Mouse (Mus musculus) telencephalon, adult 2 months (tissue): ENCODE data around the gene Dmrtb1.

Source experiments
- DNase-seq: peaks from one replicate; pipeline ENCODE4 v3.0.0-alpha.2; 2011; ENCODE audit warnings: low read depth, low spot score

Dmrtb1 gene

GRCm38 (mm10) chr4:107681099-107681849 lies 2.8 kb downstream of the Dmrtb1 start:
- DNase-seq = no peak

GRCm38 (mm10) chr4:107680311-107681098 lies 3.5 kb downstream of the Dmrtb1 start:
- no peak for DNase-seq

GRCm38 (mm10) chr4:107675645-107676044 lies 8.4 kb downstream of the Dmrtb1 start:
- DNase-seq = peak; percentile 56

- DNase-seq = no peak
These were observed 9.7 kb downstream of the Dmrtb1 start for GRCm38 (mm10) chr4:107674322-107674644.

GRCm38 (mm10) chr4:107673638-107674321 lies 10.2 kb downstream of the Dmrtb1 start:
- peak; percentile 78 for DNase-seq

- DNase-seq = no peak
These were observed 13.3 kb downstream of the Dmrtb1 start for GRCm38 (mm10) chr4:107670731-107671130.

- DNase-seq = no peak
These were observed 15.5 kb downstream of the Dmrtb1 start for GRCm38 (mm10) chr4:107668514-107668913.

GRCm38 (mm10) chr4:107660649-107661048 lies 23.4 kb downstream of the Dmrtb1 start:
- no peak for DNase-seq

GRCm38 (mm10) chr4:107653280-107653643 lies 30.8 kb downstream of the Dmrtb1 start:
- no peak for DNase-seq

- DNase-seq = no peak
These were observed 31.3 kb downstream of the Dmrtb1 start for GRCm38 (mm10) chr4:107652598-107653279.

GRCm38 (mm10) chr4:107651021-107651496 lies 33.0 kb downstream of the Dmrtb1 start:
- no peak for DNase-seq

GRCm38 (mm10) chr4:107648959-107649485 lies 35.0 kb downstream of the Dmrtb1 start:
- no peak for DNase-seq

- no peak for DNase-seq
These were observed 42.4 kb downstream of the Dmrtb1 start for GRCm38 (mm10) chr4:107641624-107642023.

- no peak for DNase-seq
These were observed 45.7 kb downstream of the Dmrtb1 start for GRCm38 (mm10) chr4:107638303-107638702.

GRCm38 (mm10) chr4:107637670-107638069 lies 46.4 kb downstream of the Dmrtb1 start:
- DNase-seq = no peak

- DNase-seq = no peak
These were observed 47.9 kb downstream of the Dmrtb1 start for GRCm38 (mm10) chr4:107636099-107636498.

- DNase-seq = no peak
These were observed 49.4 kb downstream of the Dmrtb1 start for GRCm38 (mm10) chr4:107634631-107635030.

GRCm38 (mm10) chr4:107628921-107629411 lies 55.1 kb downstream of the Dmrtb1 start:
- DNase-seq = no peak

GRCm38 (mm10) chr4:107628226-107628625 lies 55.8 kb downstream of the Dmrtb1 start:
- DNase-seq = no peak
